Mouse (Mus musculus) lung, postnatal 0 days (tissue): ENCODE results near the gene Mas1.

Experiments used
- CTCF ChIP-seq: IDR thresholded peaks from 2 replicates; pipeline ENCODE4 v1.5.1; 2016; ENCODE audit warnings: antibody characterized with exemption, mild to moderate bottlenecking
- EP300 ChIP-seq: IDR thresholded peaks from 2 replicates; pipeline ENCODE4 v1.6.1; 2016; ENCODE audit warnings: antibody characterized with exemption, mild to moderate bottlenecking, control low read depth

DNA sequence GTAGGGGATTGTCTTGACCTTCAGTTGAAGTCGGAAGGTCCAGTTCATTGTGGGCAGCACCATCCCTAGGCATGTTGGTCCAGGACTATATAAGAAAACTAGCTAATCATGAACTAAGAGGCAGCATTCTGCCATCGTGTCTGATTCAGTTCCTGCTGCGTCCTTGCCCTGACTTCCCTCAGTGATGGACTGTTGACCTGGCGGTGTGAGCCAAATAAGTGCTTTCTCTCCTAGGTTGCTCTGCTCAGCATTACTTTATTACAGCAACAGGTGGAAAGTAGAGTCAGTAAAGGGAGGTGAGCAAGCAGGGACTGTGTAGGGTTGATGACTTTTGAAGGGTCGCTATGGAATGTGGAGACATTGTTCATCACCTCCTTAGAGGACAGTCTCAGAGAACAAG, 32.2 kb downstream of the Mas1 start:
- TF ChIP-seq CTCF (no peak), EP300 (no peak)
